Mouse (Mus musculus): Measurements from ENCODE around the gene Pitpnb. TPM values are rescaled to one million over a fixed set of nuclear protein-coding genes. Genes with fewer than 3 reads are reported as not detected.

The Pitpnb gene
- polyA plus RNA-seq, 1 experiment = 98.2 TPM

DNA sequence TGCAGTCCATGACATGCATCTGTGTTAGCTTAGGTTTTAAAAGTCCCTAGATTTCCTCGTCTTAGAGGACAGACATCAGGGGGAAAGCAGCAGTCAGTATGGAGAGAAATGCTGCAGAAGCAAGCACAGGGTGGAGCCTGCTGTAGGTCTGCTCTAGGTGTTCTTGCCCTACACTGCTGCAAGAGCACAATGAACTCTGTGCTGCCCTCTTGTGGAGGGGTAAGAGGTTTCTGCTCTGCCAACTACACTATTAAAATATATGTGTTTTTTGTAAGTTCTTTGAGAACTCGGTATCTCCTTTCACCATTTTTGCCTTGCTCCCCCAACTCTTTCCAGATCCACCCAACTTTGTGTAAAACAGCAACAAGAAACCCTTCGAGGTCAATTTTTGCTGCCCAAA is 25.8 kb upstream of the Pitpnb start:
- no peak for TF ChIP-seq POLR2A (IDR thresholded peaks at IDR 0.05; ENCODE audit: low read depth, low read length)
- Histone ChIP-seq H3K27ac (ENCODE audit: insufficient read depth, low read length) (no peak overlapping the region), H3K4me3 (ENCODE audit: insufficient read depth, low read length) (no peak overlapping the region), H3K4me1 (ENCODE audit: control insufficient read depth, insufficient read depth, low read length) (no peaks in the 10 kb centered on the region)

DNA sequence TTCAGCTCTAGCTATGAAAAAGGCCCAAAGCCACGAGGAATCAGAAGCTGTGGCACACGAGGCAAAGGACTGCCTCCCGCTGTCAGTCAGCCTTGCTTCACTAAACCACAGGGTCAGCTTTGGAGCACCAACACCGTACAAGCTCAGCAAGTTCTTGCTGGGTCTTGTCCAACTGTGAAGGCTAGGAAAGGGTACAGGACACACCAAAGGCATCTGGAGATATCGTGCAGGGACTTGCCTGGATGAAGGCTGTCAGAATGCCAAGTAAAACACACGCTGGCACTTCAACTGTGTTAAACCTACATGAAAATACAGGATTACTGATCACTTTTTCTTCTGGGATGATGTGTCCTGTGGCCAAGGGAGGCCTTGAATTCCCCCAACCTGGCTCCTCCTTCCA is 20.4 kb upstream of the Pitpnb start:
- no peak for TF ChIP-seq POLR2A (IDR thresholded peaks at IDR 0.05; ENCODE audit: low read depth, low read length)
- Histone ChIP-seq H3K4me3 (ENCODE audit: insufficient read depth, low read length) (no peak overlapping the region), H3K27ac (ENCODE audit: insufficient read depth, low read length) (no peak overlapping the region)

DNA sequence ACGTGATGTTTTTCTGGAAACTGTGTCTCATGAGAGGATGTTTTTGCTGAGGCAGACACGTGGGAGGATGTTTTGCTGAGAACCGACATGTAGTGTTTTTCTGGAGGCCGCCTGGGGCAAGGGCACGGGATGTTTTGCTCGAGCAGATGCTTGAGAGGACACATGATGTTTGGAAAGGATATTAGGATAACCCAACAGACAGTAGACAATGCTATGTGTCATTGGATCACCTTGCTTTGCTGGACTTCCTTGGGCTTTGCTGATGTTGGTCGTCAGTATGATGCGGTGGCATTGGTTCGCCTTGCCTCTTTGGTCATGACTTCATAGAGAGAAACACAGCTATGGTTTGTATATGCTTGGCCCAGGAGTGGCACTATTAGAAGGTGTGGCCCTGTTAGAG is 16.7 kb upstream of the Pitpnb start:
- no peak overlapping the region for H3K4me3 ChIP-seq (ENCODE audit: insufficient read depth, low read length)
- H3K27ac ChIP-seq (ENCODE audit: insufficient read depth, low read length) = no peak overlapping the region
- TF ChIP-seq POLR2A (IDR thresholded peaks at IDR 0.05; ENCODE audit: low read depth, low read length) (no peak), CTCF (IDR thresholded peaks at IDR 0.05; ENCODE audit: borderline replicate concordance, insufficient read depth, low read length) (no peak)
- H3K4me1 ChIP-seq (ENCODE audit: control insufficient read depth, insufficient read depth, low read length) = no peaks in the 10 kb centered on the region

More for the DNA sequence above, 20.4 kb upstream of the Pitpnb start:
- no peaks in the 10 kb centered on the region for H3K4me1 ChIP-seq (ENCODE audit: control insufficient read depth, insufficient read depth, low read length)

DNA sequence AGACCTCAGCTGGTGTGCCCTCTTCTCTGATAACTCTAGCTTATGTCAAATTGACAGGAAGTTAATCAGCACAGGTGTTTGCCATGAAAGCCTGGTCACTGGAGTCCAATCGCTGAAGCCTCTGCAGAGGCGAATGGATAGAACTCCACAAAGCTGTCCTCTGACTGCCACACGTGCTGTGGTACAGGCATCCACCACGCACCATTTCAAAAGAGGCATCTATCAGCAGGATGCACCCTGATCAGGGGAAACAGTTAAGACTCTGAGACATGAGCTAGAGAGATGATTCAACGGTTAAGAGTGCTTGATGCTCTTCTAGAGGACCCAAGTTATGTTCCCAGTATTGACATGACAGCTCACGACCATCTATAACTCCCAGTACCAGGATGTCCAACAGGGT is 15.5 kb upstream of the Pitpnb start:
- no peak overlapping the region for H3K27ac ChIP-seq (ENCODE audit: insufficient read depth, low read length)
- TF ChIP-seq CTCF (IDR thresholded peaks at IDR 0.05; ENCODE audit: borderline replicate concordance, insufficient read depth, low read length) (no peak), POLR2A (IDR thresholded peaks at IDR 0.05; ENCODE audit: low read depth, low read length) (no peak)
- H3K4me3 ChIP-seq (ENCODE audit: insufficient read depth, low read length) = no peak overlapping the region
- H3K4me1 ChIP-seq (ENCODE audit: control insufficient read depth, insufficient read depth, low read length) = no peaks in the 10 kb centered on the region

DNA sequence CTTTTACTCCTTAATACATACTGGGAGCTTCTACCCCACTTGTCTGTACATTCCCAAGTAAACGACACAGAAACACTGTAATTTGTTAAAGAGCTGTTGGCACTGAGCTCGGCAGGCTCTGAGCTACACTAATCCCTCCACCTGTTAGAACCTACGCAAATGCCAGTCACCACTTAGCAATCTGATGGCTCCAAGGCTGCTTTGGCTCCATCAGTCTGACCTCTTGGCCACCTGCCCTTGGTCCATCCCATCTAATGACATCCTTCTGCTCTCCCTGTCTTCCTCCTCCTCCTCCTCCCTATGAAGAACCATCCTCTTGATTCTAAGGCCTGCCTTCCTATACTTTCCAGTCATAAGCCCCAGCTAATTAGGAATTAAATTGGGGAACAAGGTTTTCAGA is 13.0 kb upstream of the Pitpnb start:
- TF ChIP-seq CTCF (IDR thresholded peaks at IDR 0.05; ENCODE audit: borderline replicate concordance, insufficient read depth, low read length) (no peak), POLR2A (IDR thresholded peaks at IDR 0.05; ENCODE audit: low read depth, low read length) (no peak)
- no peak overlapping the region for H3K4me3 ChIP-seq (ENCODE audit: insufficient read depth, low read length)

DNA sequence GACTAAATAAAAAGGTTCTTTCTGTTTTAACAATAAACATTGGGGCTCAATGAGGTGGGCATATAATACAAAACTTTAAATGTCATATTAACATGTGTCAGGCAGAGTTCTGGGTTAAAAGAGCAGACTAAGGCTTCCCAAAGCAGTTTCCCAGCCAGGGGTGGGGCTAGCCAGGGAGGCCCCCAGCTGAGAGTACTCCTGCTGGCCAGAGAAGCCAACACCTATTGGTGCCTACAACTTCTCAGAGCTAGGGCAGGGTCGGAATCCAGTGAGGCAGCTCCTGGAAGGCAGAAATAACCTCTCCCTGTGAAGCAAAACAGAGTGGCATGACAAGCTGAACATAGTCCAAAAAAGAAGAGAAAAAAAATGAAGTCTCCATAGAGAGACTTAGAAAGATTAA is 11.6 kb upstream of the Pitpnb start:
- TF ChIP-seq CTCF (IDR thresholded peaks at IDR 0.05; ENCODE audit: borderline replicate concordance, insufficient read depth, low read length) (no peak), POLR2A (IDR thresholded peaks at IDR 0.05; ENCODE audit: low read depth, low read length) (no peak)
- Histone ChIP-seq H3K27ac (ENCODE audit: insufficient read depth, low read length) (no peak overlapping the region), H3K4me3 (ENCODE audit: insufficient read depth, low read length) (no peak overlapping the region), H3K4me1 (ENCODE audit: control insufficient read depth, insufficient read depth, low read length) (no peaks in the 10 kb centered on the region)

More for the DNA sequence above, 13.0 kb upstream of the Pitpnb start:
- no peak overlapping the region for H3K27ac ChIP-seq (ENCODE audit: insufficient read depth, low read length)
- no peaks in the 10 kb centered on the region for H3K4me1 ChIP-seq (ENCODE audit: control insufficient read depth, insufficient read depth, low read length)

DNA sequence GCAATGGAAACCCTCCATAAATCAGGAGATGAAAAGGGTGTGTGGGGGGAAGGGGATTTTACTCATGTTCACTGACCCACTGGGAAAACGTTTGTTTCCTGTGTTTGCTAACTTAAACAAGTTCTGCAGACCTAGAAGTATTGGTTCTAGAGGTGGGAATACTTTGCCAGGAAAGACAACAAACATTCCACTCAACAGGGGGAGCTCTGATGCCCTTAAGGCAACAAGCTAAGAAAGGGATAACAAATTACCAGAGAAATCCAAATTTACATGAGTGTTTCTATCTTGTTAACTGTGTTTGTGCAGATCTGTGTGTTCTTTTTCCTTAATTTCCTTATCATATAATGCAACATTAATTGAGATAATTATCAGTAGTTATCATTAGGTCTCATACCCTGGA is 4.8 kb upstream of the Pitpnb start:
- no peak for TF ChIP-seq POLR2A (IDR thresholded peaks at IDR 0.05; ENCODE audit: low read depth, low read length)
- TF ChIP-seq CTCF (IDR thresholded peaks at IDR 0.05; ENCODE audit: borderline replicate concordance, insufficient read depth, low read length) = no peak
- Histone ChIP-seq H3K27ac (ENCODE audit: insufficient read depth, low read length) (no peak overlapping the region), H3K4me1 (ENCODE audit: control insufficient read depth, insufficient read depth, low read length) (no peaks in the 10 kb centered on the region), H3K4me3 (ENCODE audit: insufficient read depth, low read length) (no peak overlapping the region)

DNA sequence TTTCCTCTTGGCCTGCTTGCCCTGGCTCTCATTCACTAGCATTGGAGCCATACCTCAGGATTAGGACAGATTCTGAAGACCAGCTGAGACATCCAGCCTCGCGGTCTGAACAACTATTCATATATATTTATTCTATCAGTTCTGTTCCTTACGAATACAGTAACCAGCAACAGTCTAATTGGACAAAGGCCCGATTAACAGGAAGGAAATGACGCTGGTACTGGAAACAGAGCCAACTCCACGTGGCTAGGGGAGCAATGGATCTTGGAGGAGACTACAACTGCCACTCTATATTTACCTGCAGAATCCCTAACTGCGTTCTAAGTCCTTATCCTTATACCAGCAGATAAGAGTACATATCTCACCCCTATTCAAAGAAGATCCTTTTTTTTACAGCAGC is 3.1 kb upstream of the Pitpnb start:
- no peak overlapping the region for H3K4me3 ChIP-seq (ENCODE audit: insufficient read depth, low read length)
- H3K27ac ChIP-seq (ENCODE audit: insufficient read depth, low read length) = no peak overlapping the region
- peaks cover 3% of the 10 kb centered on the region for H3K4me1 ChIP-seq (ENCODE audit: control insufficient read depth, insufficient read depth, low read length)
- TF ChIP-seq CTCF (IDR thresholded peaks at IDR 0.05; ENCODE audit: borderline replicate concordance, insufficient read depth, low read length) (no peak), POLR2A (IDR thresholded peaks at IDR 0.05; ENCODE audit: low read depth, low read length) (no peak)

DNA sequence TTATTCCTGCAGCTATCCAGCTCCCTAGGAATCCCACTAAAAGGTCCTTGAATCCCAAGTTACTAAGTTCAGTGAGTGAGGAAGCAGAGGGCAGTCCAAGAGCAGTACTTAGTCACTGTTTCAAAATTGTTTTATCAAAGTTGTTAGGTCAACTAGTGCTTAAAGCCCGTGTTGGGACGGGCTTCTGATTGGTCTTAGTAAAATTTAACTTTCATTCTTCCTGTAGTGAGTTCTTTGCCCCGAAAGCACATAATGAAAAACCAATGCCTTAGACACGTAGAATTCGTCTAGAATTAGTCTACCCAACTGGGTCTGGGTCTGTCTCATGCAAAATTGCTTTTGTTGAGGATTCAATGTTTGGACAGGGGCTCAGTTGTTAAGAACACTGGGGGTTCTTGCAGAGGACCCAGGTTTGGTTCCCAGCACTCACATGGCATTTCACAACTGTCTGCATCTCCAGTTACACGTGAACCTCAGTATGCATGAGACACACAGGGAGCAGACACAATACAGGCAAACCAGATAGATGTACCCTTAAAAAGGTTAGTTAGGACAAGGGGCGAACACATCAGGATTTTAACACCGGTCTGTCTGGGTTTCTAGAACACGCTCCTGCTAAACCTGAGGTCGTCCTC is 664 bp upstream of the Pitpnb start:
- no peak for TF ChIP-seq POLR2A (IDR thresholded peaks at IDR 0.05; ENCODE audit: low read depth, low read length)
- no peak for TF ChIP-seq CTCF (IDR thresholded peaks at IDR 0.05; ENCODE audit: borderline replicate concordance, insufficient read depth, low read length)
- Histone ChIP-seq H3K4me3 (ENCODE audit: insufficient read depth, low read length) (peak overlapping the region; percentile 71), H3K4me1 (ENCODE audit: control insufficient read depth, insufficient read depth, low read length) (peaks cover 6% of the 10 kb centered on the region), H3K27ac (ENCODE audit: insufficient read depth, low read length) (peak overlapping the region; percentile 59)

DNA sequence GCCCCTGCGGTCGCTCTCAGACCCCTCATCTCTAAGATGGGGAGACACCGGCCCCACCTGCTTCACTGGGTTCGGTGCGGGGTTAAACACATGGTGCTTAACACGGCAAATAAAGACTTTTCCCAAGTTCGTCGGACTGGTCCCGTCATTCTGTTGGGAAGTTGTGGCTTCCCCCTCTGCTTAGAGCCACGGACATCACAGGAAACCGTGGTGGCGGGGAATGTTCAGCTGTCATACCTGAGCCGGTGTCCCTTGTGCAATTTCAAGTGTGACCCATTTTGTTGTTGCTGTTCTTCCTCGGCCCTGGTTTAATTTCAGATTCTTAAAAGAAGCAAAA is 504 bp downstream of the Pitpnb start:
- Histone ChIP-seq H3K4me3 (ENCODE audit: insufficient read depth, low read length) (peak overlapping the region; percentile 99), H3K4me1 (ENCODE audit: control insufficient read depth, insufficient read depth, low read length) (peaks cover 6% of the 10 kb centered on the region), H3K27ac (ENCODE audit: insufficient read depth, low read length) (peak overlapping the region; percentile 35; the same call in 1 of the 2 replicates)
- no peak for TF ChIP-seq POLR2A (IDR thresholded peaks at IDR 0.05; ENCODE audit: low read depth, low read length)
- no peak for TF ChIP-seq CTCF (IDR thresholded peaks at IDR 0.05; ENCODE audit: borderline replicate concordance, insufficient read depth, low read length)
